19 mouse cellular contexts compared by ENCODE assay signal in genomic region chr16:22967383-22968030, GRCm38 (mm10). TPM values are rescaled to one million over a fixed set of nuclear protein-coding genes. Genes with fewer than 3 reads are reported as not detected.
"Had no signal": no experiment of that assay in that cellular context is flagged by ENCODE, and none has a peak within 500 bp of the region (broad histone marks: within the 10 kb centered on the region; RNA-seq: fewer than 3 reads in every experiment).

No protein-coding gene starts in this region.

- H3K4me3 ChIP-seq: limb, embryonic 12.5 days; liver, embryonic 13.5 days; lung, embryonic 15.5 days; midbrain, embryonic 13.5 days; neural tube, embryonic 12.5 days had no signal

- H3K27ac ChIP-seq: kidney, postnatal 0 days; limb, embryonic 12.5 days; liver, embryonic 13.5 days; lung, embryonic 15.5 days; midbrain, embryonic 13.5 days; neural tube, embryonic 12.5 days; stomach, postnatal 0 days had no signal

- H3K4me1 ChIP-seq: limb, embryonic 12.5 days; liver, embryonic 13.5 days; lung, embryonic 15.5 days; midbrain, embryonic 13.5 days; neural tube, embryonic 12.5 days had no signal

- H3K36me3 ChIP-seq: limb, embryonic 12.5 days; liver, embryonic 13.5 days; lung, embryonic 15.5 days; midbrain, embryonic 13.5 days; neural tube, embryonic 12.5 days had no signal

- H3K9ac ChIP-seq: limb, embryonic 12.5 days; liver, embryonic 13.5 days; liver, postnatal 0 days; lung, embryonic 15.5 days; midbrain, embryonic 13.5 days; neural tube, embryonic 12.5 days had no signal

- H3K9me3 ChIP-seq: limb, embryonic 12.5 days; liver, embryonic 13.5 days; lung, embryonic 15.5 days; midbrain, embryonic 13.5 days; neural tube, embryonic 12.5 days had no signal

- ATAC-seq: liver, postnatal 0 days; midbrain, embryonic 13.5 days had no signal

- DNase-seq: kidney, postnatal 36 days; liver; liver, embryonic 13.5 days; liver, postnatal 0 days; lung, postnatal 36 days; thymus, adult 2 months; thymus, postnatal 25 days had no signal

- H3K27me3 ChIP-seq: limb, embryonic 12.5 days; liver, embryonic 13.5 days; lung, embryonic 15.5 days; midbrain, embryonic 13.5 days; neural tube, embryonic 12.5 days had no signal

- H3K4me2 ChIP-seq: limb, embryonic 12.5 days; liver, embryonic 13.5 days; lung, embryonic 15.5 days; midbrain, embryonic 13.5 days; neural tube, embryonic 12.5 days had no signal

RNA-seq across cellular contexts. Expression of gene Hrg, which starts 16.6 kb away (rescaled TPM):
- total RNA-seq: layer of hippocampus, adult 18-20 months; layer of hippocampus, postnatal 10 days; left cerebral cortex, postnatal 36 days; megakaryocyte progenitor cell, adult 5-6 weeks; neutrophil, adult 5-6 weeks had no signal
- polyA plus RNA-seq: limb, embryonic 12.5 days; lung, embryonic 15.5 days; midbrain, embryonic 13.5 days; neural tube, embryonic 12.5 days; thymus, adult 2 months; urinary bladder, adult 2 months had no signal

RNA-seq across cellular contexts. Expression of gene Fetub, which starts 49.4 kb away (rescaled TPM):
- total RNA-seq: left cerebral cortex, postnatal 36 days; megakaryocyte progenitor cell, adult 5-6 weeks; neutrophil, adult 5-6 weeks had no signal
- polyA plus RNA-seq: limb, embryonic 12.5 days; lung, embryonic 15.5 days; midbrain, embryonic 13.5 days; neural tube, embryonic 12.5 days had no signal
